Mouse (Mus musculus): ENCODE measurements around the gene Phyhd1. TPM values are rescaled to one million over a fixed set of nuclear protein-coding genes. Genes with fewer than 3 reads are reported as not detected.

The Phyhd1 gene
- total and polyA plus RNA-seq, 3 experiments = 0.19 to 1.6 TPM; not detected in 1

GRCm38 (mm10) chr2:30263811-30264210 is 2.2 kb upstream of the Phyhd1 start:
- H3K79me2 ChIP-seq (ENCODE audit: control insufficient read depth, insufficient read depth, low read length, poor library complexity) = no peaks in the 10 kb centered on the region; the same call in 1 of the 2 replicates
- DNase-seq (ENCODE audit: low read depth, low spot score) = no peak
- no peak overlapping the region for H3K4me3 ChIP-seq (ENCODE audit: control insufficient read depth in 1 of 2, insufficient read depth in 1 of 2, low read depth in 2 of 2, low read length in 2 of 2)
- no peaks in the 10 kb centered on the region for H3K9me3 ChIP-seq (replicated peaks; ENCODE audit: insufficient read depth, low read length)
- H3K4me1 ChIP-seq (ENCODE audit: control insufficient read depth in 1 of 2, insufficient read depth in 2 of 2, low read length in 2 of 2) = peaks cover 19 to 25% of the 10 kb centered on the region in 2 experiments
- H3K27me3 ChIP-seq (ENCODE audit: control insufficient read depth in 1 of 2, insufficient read depth in 2 of 2, low read length in 2 of 2) = no peaks in the 10 kb centered on the region
- peaks cover 0 to 20% of the 10 kb centered on the region in 2 experiments; a peak in 3 of 4 replicates for H3K36me3 ChIP-seq (ENCODE audit: control insufficient read depth in 1 of 2, insufficient read depth in 2 of 2, low read length in 2 of 2)
- no peak overlapping the region for H3K9ac ChIP-seq (ENCODE audit: control insufficient read depth, low read depth, low read length, poor library complexity, severe bottlenecking)
- H3K27ac ChIP-seq (ENCODE audit: control insufficient read depth, low read depth, low read length) = no peak overlapping the region
- no peak for TF ChIP-seq ZKSCAN1 (IDR thresholded peaks at IDR 0.05; ENCODE audit: low read depth, low read length)
- no peak for TF ChIP-seq MYB (IDR thresholded peaks at IDR 0.05; ENCODE audit: low read depth, low read length)
- TF ChIP-seq NELFE (IDR thresholded peaks at IDR 0.05; ENCODE audit: low read depth, low read length) = no peak
- no peak for TF ChIP-seq CTCF (IDR thresholded peaks at IDR 0.05 in 2 of 3, conservative IDR thresholded peaks at IDR 0.05 in 1 of 3; ENCODE audit: control insufficient read depth in 1 of 3, insufficient read depth in 1 of 3, low read depth in 2 of 3, low read length in 3 of 3, poor library complexity in 1 of 3, severe bottlenecking in 1 of 3)
- TF ChIP-seq USF2 (IDR thresholded peaks at IDR 0.05; ENCODE audit: borderline replicate concordance in 1 of 2, insufficient read depth in 1 of 2, low read depth in 1 of 2, low read length in 2 of 2) = no peak

GRCm38 (mm10) chr2:30264671-30265519 is 1.1 kb upstream of the Phyhd1 start:
- H3K4me1 ChIP-seq (ENCODE audit: control insufficient read depth in 1 of 2, insufficient read depth in 2 of 2, low read length in 2 of 2) = peaks cover 19 to 25% of the 10 kb centered on the region in 2 experiments
- peaks cover 0 to 20% of the 10 kb centered on the region in 2 experiments; a peak in 3 of 4 replicates for H3K36me3 ChIP-seq (ENCODE audit: control insufficient read depth in 1 of 2, insufficient read depth in 2 of 2, low read length in 2 of 2)
- H3K9ac ChIP-seq (ENCODE audit: control insufficient read depth, low read depth, low read length, poor library complexity, severe bottlenecking) = peak overlapping the region; percentile 74
- peak overlapping the region; percentile 93 for H3K27ac ChIP-seq (ENCODE audit: control insufficient read depth, low read depth, low read length)
- no peak overlapping the region for H3K4me3 ChIP-seq (ENCODE audit: control insufficient read depth in 1 of 2, insufficient read depth in 1 of 2, low read depth in 2 of 2, low read length in 2 of 2)
- no peak for TF ChIP-seq NRF1 (IDR thresholded peaks at IDR 0.05; ENCODE audit: insufficient read depth, low read depth, low read length, poor library complexity, severe bottlenecking)
- no peak for TF ChIP-seq ZNF384 (IDR thresholded peaks at IDR 0.05; ENCODE audit: low read depth, low read length)
- no peak for TF ChIP-seq USF1 (IDR thresholded peaks at IDR 0.05; ENCODE audit: low read depth, low read length)
- TF ChIP-seq CTCF (IDR thresholded peaks at IDR 0.05 in 2 of 3, conservative IDR thresholded peaks at IDR 0.05 in 1 of 3; ENCODE audit: control insufficient read depth in 1 of 3, insufficient read depth in 1 of 3, low read depth in 2 of 3, low read length in 3 of 3, poor library complexity in 1 of 3, severe bottlenecking in 1 of 3) = no peak
- no peak for TF ChIP-seq MAFK (IDR thresholded peaks at IDR 0.05; ENCODE audit: borderline replicate concordance, low read depth, low read length)
- TF ChIP-seq ZC3H11A (IDR thresholded peaks at IDR 0.05; ENCODE audit: low read depth, low read length) = no peak
- TF ChIP-seq BHLHE40 (IDR thresholded peaks at IDR 0.05; ENCODE audit: borderline replicate concordance, low read depth, low read length) = no peak
- TF ChIP-seq E2F4 (IDR thresholded peaks at IDR 0.05; ENCODE audit: borderline replicate concordance, low read depth, low read length) = no peak
- TF ChIP-seq UBTF (IDR thresholded peaks at IDR 0.05; ENCODE audit: borderline replicate concordance, insufficient read depth, low read depth, low read length) = no peak
- TF ChIP-seq TAL1 (IDR thresholded peaks at IDR 0.05; ENCODE audit: low read length) = no peak
- TF ChIP-seq CHD1 (IDR thresholded peaks at IDR 0.05; ENCODE audit: low read depth, low read length) = no peak
- no peak for TF ChIP-seq ETS1 (IDR thresholded peaks at IDR 0.05; ENCODE audit: low read depth, low read length)
- no peaks in the 10 kb centered on the region; the same call in 1 of the 2 replicates for H3K79me2 ChIP-seq (ENCODE audit: control insufficient read depth, insufficient read depth, low read length, poor library complexity)
- no peaks in the 10 kb centered on the region for H3K27me3 ChIP-seq (ENCODE audit: control insufficient read depth in 1 of 2, insufficient read depth in 2 of 2, low read length in 2 of 2)
- no peaks in the 10 kb centered on the region for H3K9me3 ChIP-seq (replicated peaks; ENCODE audit: insufficient read depth, low read length)
- DNase-seq (ENCODE audit: low read depth, low spot score) = no peak

Data from MEL (cell line).